Mouse (Mus musculus) thymus, adult 2 months (tissue): ENCODE data around the gene Batf2. TPM values are rescaled to one million over a fixed set of nuclear protein-coding genes. Genes with fewer than 3 reads are reported as not detected.

ENCODE experiments used
- DNase-seq: peaks from one replicate; pipeline ENCODE4 v3.0.0; 2021
- H3K27ac ChIP-seq: fragments of 200-500 bp; 2 replicates; pipeline ENCODE4 v1.5.1; 2012; ENCODE audit warnings: low read length, control low read depth; ENCODE audit not compliant: control insufficient read depth, insufficient read depth
- H3K27me3 ChIP-seq: fragments of 200-500 bp; 2 replicates; pipeline ENCODE4 v1.6.1; 2012; ENCODE audit warnings: mild to moderate bottlenecking, low read length, moderate library complexity, mixed read lengths; ENCODE audit not compliant: control insufficient read depth, insufficient read depth
- H3K36me3 ChIP-seq: fragments of 200-500 bp; 2 replicates; pipeline ENCODE4 v1.6.1; 2012; ENCODE audit warnings: mild to moderate bottlenecking, low read length, moderate library complexity; ENCODE audit not compliant: control insufficient read depth, insufficient read depth
- H3K4me1 ChIP-seq: fragments of 200-500 bp; replicated peaks from 2 replicates; pipeline ENCODE4 v1.6.1; 2012; ENCODE audit warnings: low read length; ENCODE audit not compliant: control insufficient read depth, insufficient read depth
- H3K4me3 ChIP-seq: fragments of 200-500 bp; 2 replicates; pipeline ENCODE4 v1.5.1; 2012; ENCODE audit warnings: mild to moderate bottlenecking, low read length, control low read depth, moderate library complexity; ENCODE audit not compliant: control insufficient read depth, insufficient read depth
- CTCF ChIP-seq: fragments of 200-500 bp; IDR thresholded peaks from 2 replicates; pipeline ENCODE4 v1.5.1; 2012; ENCODE audit warnings: mild to moderate bottlenecking, control low read depth, low read length, moderate library complexity, borderline replicate concordance; ENCODE audit not compliant: control insufficient read depth, poor library complexity, insufficient read depth; ENCODE audit errors: extremely low read depth
- POLR2A ChIP-seq: fragments of 200-500 bp; IDR thresholded peaks from 2 replicates; pipeline ENCODE4 v1.6.1; 2012; ENCODE audit warnings: mild to moderate bottlenecking, low read length, control low read depth, moderate library complexity; ENCODE audit not compliant: control insufficient read depth, poor library complexity, insufficient read depth; ENCODE audit errors: extremely low read depth
- WGBS: fragments of 180-500 bp; shearing (Covaris S2); methylation state at CpG from one replicate; pipeline ENCODE4 v1.1.7; 2018; 5-methylcytosine and 5-hydroxymethylcytosine counted together
- polyA plus RNA-seq: library from polyadenylated mRNA; depleted of rRNA; stranded (reverse); fragments of >200 nt; gene quantifications from 2 replicates; pipeline ENCODE4 v1.2.3, GENCODE M21; 2012

Gene Batf2
- polyA plus RNA-seq, 1 experiment = 4.6 TPM

GRCm38 (mm10) chr19:6155174-6155573 is 14.4 kb downstream of the Batf2 start:
- Histone ChIP-seq H3K27me3 (no peaks in the 10 kb centered on the region), H3K4me1 (no peaks in the 10 kb centered on the region), H3K4me3 (no peak overlapping the region)

GRCm38 (mm10) chr19:6156372-6156771 is 15.6 kb downstream of the Batf2 start:
- Histone ChIP-seq H3K27ac (no peak overlapping the region), H3K36me3 (no peaks in the 10 kb centered on the region), H3K27me3 (no peaks in the 10 kb centered on the region), H3K4me3 (no peak overlapping the region), H3K4me1 (no peaks in the 10 kb centered on the region)
- TF ChIP-seq POLR2A (no peak), CTCF (no peak)
- 90% methylated on average over 8 of the region's 8 CpGs for WGBS
- no peak for DNase-seq

More at GRCm38 (mm10) chr19:6155174-6155573, 14.4 kb downstream of the Batf2 start:
- Histone ChIP-seq H3K36me3 (no peaks in the 10 kb centered on the region), H3K27ac (no peak overlapping the region)
- whole genome bisulfite sequencing = 91% methylated on average over 9 of the region's 9 CpGs
- TF ChIP-seq CTCF (no peak), POLR2A (no peak)
- DNase-seq = no peak

GRCm38 (mm10) chr19:6157220-6157619 is 16.4 kb downstream of the Batf2 start:
- DNase-seq = no peak
- no peaks in the 10 kb centered on the region for H3K36me3 ChIP-seq
- 32% methylated on average over 6 of the region's 6 CpGs for WGBS
- H3K27me3 ChIP-seq = no peaks in the 10 kb centered on the region
- H3K4me3 ChIP-seq = no peak overlapping the region
- TF ChIP-seq POLR2A (no peak), CTCF (no peak)
- H3K4me1 ChIP-seq = no peaks in the 10 kb centered on the region
- no peak overlapping the region for H3K27ac ChIP-seq

GRCm38 (mm10) chr19:6163872-6164547 is 23.2 kb downstream of the Batf2 start:
- no peaks in the 10 kb centered on the region for H3K4me1 ChIP-seq
- H3K27ac ChIP-seq = no peak overlapping the region
- DNase-seq = no peak
- peak overlapping the region; percentile 3; the same call in 1 of the 2 replicates for H3K4me3 ChIP-seq
- TF ChIP-seq CTCF (no peak), POLR2A (no peak)
- no peaks in the 10 kb centered on the region for H3K27me3 ChIP-seq
- WGBS = 65% methylated on average over 10 of the region's 10 CpGs
- no peaks in the 10 kb centered on the region for H3K36me3 ChIP-seq

- TF ChIP-seq CTCF = 0 out of 2 replicates have a peak, but pooled peaks have one; percentile 35
- TF ChIP-seq POLR2A = no peak
- no peak overlapping the region for H3K27ac ChIP-seq
- no peaks in the 10 kb centered on the region for H3K27me3 ChIP-seq
- DNase-seq = no peak
- H3K4me3 ChIP-seq = no peak overlapping the region
- H3K36me3 ChIP-seq = no peaks in the 10 kb centered on the region
- no peaks in the 10 kb centered on the region for H3K4me1 ChIP-seq
- WGBS = 93% methylated on average over 4 of the region's 4 CpGs
Observed at GRCm38 (mm10) chr19:6166750-6167149, 26.0 kb downstream of the Batf2 start.

GRCm38 (mm10) chr19:6171215-6171614 is 30.4 kb downstream of the Batf2 start:
- H3K4me1 ChIP-seq = peaks cover 6% of the 10 kb centered on the region
- no peaks in the 10 kb centered on the region for H3K36me3 ChIP-seq
- TF ChIP-seq CTCF = no peak
- no peak for TF ChIP-seq POLR2A
- no peak overlapping the region for H3K4me3 ChIP-seq
- H3K27me3 ChIP-seq = no peaks in the 10 kb centered on the region
- WGBS = 88% methylated on average over 8 of the region's 8 CpGs
- DNase-seq = no peak
- H3K27ac ChIP-seq = no peak overlapping the region

GRCm38 (mm10) chr19:6174771-6175170 is 34.0 kb downstream of the Batf2 start:
- WGBS = 67% methylated on average over 5 of the region's 5 CpGs
- Histone ChIP-seq H3K27me3 (no peaks in the 10 kb centered on the region), H3K4me3 (no peak overlapping the region), H3K36me3 (no peaks in the 10 kb centered on the region), H3K4me1 (peaks cover 6% of the 10 kb centered on the region), H3K27ac (no peak overlapping the region)
- TF ChIP-seq POLR2A = no peak
- TF ChIP-seq CTCF = no peak
- DNase-seq = no peak
